Mouse (Mus musculus) layer of hippocampus, adult 2 months (tissue): ENCODE results near the gene Acer1. TPM values are rescaled to one million over a fixed set of nuclear protein-coding genes. Genes with fewer than 3 reads are reported as not detected.

ENCODE experiments used
- DNase-seq, 2 experiments: peaks; one replicate each; pipeline ENCODE4 v3.0.0; 2022; ENCODE audit warnings: low spot score in 2 of 2
- H3K27ac ChIP-seq: fragments of 200-600 bp; 2 replicates; pipeline ENCODE4 v1.8.1; 2022
- H3K4me3 ChIP-seq: fragments of 200-600 bp; 2 replicates; pipeline ENCODE4 v1.8.1; 2022; ENCODE audit warnings: mild to moderate bottlenecking
- CTCF ChIP-seq: fragments of 200-600 bp; conservative IDR thresholded peaks from 2 replicates; pipeline ENCODE4 v1.8.1; 2022; ENCODE audit warnings: antibody characterized with exemption, mild to moderate bottlenecking, moderate library complexity
- total RNA-seq, 2 experiments: library from RNA; stranded (reverse); gene quantifications; 2 replicates each; pipeline ENCODE4 v1.2.3; 2021

The Acer1 gene
- total RNA-seq, 2 experiments from 2014 or later: not detected

DNA sequence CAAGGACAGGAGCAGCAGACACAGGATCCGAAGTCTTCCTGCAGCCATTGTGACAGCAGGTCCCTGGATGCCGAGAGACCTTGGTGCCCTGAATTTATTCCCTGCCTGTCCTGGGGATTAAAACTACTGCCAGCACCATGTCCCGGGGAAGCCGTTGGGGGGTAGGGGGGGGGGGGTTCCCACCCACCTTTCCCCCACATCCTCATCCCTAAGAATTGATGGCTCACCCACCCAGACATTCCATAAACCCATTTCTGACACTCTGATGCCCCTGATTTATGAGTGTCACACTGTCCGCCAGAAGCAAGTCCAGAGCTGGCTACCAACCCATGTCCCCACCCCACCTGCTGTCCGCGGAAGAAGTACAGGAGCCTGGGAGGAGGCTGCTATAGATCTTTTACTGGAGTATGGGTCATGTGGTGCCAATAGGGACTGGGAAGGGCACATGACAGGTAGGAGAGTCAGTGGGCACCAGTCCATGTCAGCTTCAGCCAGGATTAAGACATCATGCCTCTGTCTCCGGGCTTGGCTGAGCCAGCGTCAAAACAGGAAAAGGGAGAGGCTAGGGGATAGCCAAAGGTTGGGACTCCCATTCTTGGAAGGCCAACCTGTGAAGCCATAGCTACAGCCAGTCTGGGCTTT, 18.2 kb upstream of the Acer1 start, which contains the start of gene Pspn:
Pspn (minus strand) TSS at position 51 of the 642 bp plus-strand sequence.
- Histone ChIP-seq H3K4me3 (no peak within 1 kb of the TSS), H3K27ac (no peak within 1 kb of the TSS)
- TF ChIP-seq CTCF: no peak
- DNase-seq: no peak

DNA sequence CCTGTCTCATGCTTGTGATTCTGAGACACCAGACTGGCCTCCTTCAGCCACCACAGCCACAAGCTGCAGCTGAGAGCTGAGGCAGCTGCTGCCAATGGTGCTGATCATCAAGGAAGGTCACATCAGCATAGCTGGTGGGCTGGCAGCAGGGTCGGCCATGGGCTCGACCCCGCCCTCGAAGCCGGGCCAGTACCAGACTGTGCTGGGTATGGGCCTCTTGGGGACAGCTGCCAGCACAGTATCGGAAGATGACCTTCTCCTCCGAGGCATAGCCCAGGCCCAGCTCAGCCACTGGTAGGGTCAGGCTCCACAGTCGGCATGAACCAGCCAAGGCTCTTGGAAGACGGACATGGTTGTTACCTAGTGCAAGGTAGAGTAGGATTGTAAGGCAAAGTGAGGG, 17.5 kb upstream of the Acer1 start:
- DNase-seq: no peak
- no peak for TF ChIP-seq CTCF
- no peak overlapping the region for H3K4me3 ChIP-seq
- H3K27ac ChIP-seq: no peak overlapping the region

DNA sequence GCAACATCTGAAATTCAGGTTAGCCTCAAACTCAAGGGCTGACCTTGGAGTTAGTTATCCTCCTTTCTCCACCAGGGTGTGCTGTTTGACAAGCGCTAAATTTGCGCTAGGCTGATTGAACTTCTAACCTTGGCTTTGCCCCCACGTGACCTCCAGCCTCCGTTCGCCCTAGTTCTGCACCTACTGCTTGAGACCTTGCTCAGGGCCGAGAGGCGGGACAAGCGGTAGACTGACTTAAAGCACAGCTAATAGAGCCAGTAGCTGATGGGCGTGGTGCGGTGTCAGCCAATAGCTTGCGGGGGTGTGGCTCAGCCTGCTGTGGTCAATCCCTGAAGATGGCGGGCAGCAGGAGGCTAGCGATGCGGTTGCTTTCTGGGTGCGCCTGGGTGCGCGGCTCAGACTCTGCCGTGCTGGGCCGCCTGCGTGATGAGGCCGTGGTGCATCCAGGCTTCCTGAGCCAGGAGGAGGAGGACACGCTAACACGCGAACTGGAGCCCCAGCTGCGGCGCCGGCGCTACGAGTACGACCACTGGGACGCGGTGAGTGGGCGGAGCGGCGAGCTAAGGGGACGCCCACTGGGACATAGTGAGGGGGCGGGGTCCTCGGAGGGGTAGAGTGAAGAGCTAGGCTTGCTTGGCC, 15.2 kb upstream of the Acer1 start, which contains the start of gene Alkbh7:
Alkbh7 (plus strand) TSS at position 311 of the 639 bp plus-strand sequence.
- peak within 1 kb of the TSS; percentile 83 for H3K27ac ChIP-seq
- TF ChIP-seq CTCF: peak; percentile 82
- peak within 1 kb of the TSS; percentile 93 for H3K4me3 ChIP-seq
- DNase-seq: peak; percentile 90 to 93

- TF ChIP-seq CTCF: no peak
Measured at GRCm38 (mm10) chr17:56996506-56996905, 14.6 kb upstream of the Acer1 start.

DNA sequence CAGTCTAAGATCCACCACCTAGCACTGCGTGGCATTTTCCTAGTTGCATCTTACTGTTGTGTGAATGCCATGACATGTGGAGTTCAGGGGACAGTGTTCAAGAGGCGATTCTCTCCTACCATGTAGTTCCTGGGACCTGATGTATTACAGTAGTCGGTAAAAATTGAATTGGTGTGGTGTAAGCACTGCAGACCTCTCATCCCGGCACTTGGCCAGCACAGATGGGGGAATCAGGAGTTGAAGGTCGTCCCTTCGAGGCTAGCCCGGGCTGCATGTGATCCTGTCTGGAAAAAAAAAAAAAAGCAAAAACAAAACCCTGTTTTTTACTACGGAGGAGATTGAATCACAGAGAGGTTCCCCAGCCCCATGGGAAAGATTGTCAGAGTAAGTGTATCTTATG, 13.1 kb upstream of the Acer1 start:
- Histone ChIP-seq H3K27ac (no peak overlapping the region), H3K4me3 (no peak overlapping the region)
- no peak for DNase-seq
- TF ChIP-seq CTCF: no peak

More at GRCm38 (mm10) chr17:56996506-56996905, 14.6 kb upstream of the Acer1 start:
- no peak for DNase-seq
- peak overlapping the region; percentile 83 for H3K27ac ChIP-seq
- peak overlapping the region; percentile 93; the same call in 1 of the 2 replicates for H3K4me3 ChIP-seq

DNA sequence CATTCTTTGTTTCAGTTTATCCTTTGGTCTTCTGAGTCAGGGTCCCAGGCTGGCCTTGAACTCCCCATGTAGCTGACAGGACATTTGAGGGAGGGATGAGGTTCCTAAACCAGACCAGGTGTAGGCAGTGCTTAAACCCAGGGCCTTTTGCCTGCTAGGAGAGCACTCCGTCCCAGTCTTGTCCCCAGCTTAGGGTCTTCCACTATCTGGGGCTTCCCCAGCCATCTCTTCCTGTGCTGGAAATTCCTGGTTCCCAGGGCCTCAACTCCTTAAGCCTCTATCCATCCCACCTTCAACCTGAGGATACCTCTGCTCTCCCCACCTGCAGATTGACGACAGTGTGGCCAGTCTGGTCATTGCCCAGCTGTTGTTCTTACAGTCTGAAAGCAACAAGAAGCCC, 9.0 kb upstream of the Acer1 start:
- TF ChIP-seq CTCF: no peak
- Histone ChIP-seq H3K4me3 (peak overlapping the region; percentile 60), H3K27ac (peak overlapping the region; percentile 93)
- peak in 1 of 2 experiments; percentile 7 for DNase-seq

GRCm38 (mm10) chr17:56990115-56990746, 8.3 kb upstream of the Acer1 start, which contains the start of gene Clpp:
Gene Clpp, plus strand, starts transcription at chr17:56990305.
- peak within 1 kb of the TSS; percentile 60 for H3K4me3 ChIP-seq
- peak within 1 kb of the TSS; percentile 93 for H3K27ac ChIP-seq
- DNase-seq: peak; percentile 95 to 97
- no peak for TF ChIP-seq CTCF

- Histone ChIP-seq H3K4me3 (peak overlapping the region; percentile 60), H3K27ac (peak overlapping the region; percentile 93)
- DNase-seq: peak; percentile 72 to 85
- no peak; the same call in 1 of the 2 replicates for TF ChIP-seq CTCF
Measured at GRCm38 (mm10) chr17:56989467-56990114, 7.7 kb upstream of the Acer1 start.

- Histone ChIP-seq H3K4me3 (peak overlapping the region; percentile 60), H3K27ac (no peak overlapping the region)
- DNase-seq: no peak
- TF ChIP-seq CTCF: peak; percentile 59
Measured at GRCm38 (mm10) chr17:56988921-56989430, 7.0 kb upstream of the Acer1 start.

- no peak overlapping the region for H3K4me3 ChIP-seq
- peak; percentile 34; the same call in 1 of the 2 replicates for TF ChIP-seq CTCF
- no peak overlapping the region for H3K27ac ChIP-seq
- DNase-seq: no peak
Measured at GRCm38 (mm10) chr17:56988441-56988840, 6.5 kb upstream of the Acer1 start.

GRCm38 (mm10) chr17:56986105-56986805, 4.3 kb upstream of the Acer1 start:
- Histone ChIP-seq H3K27ac (no peak overlapping the region), H3K4me3 (no peak overlapping the region)
- no peak for DNase-seq
- no peak for TF ChIP-seq CTCF

- H3K27ac ChIP-seq: no peak overlapping the region
- TF ChIP-seq CTCF: no peak
- no peak for DNase-seq
- H3K4me3 ChIP-seq: no peak overlapping the region
Measured at GRCm38 (mm10) chr17:56985656-56986055, 3.7 kb upstream of the Acer1 start.
